Mouse (Mus musculus) liver, adult (tissue): ENCODE results near the gene Grin2d.

Experiments used
- GATA4 ChIP-seq: IDR thresholded peaks from 2 replicates; pipeline ENCODE4 v1.6.1; 2014; ENCODE audit warnings: mild to moderate bottlenecking, low read length; ENCODE audit not compliant: insufficient replicate concordance

The Grin2d gene

GRCm38 (mm10) chr7:45872624-45873023 lies 5.6 kb downstream of the Grin2d start, which contains the start of gene Kdelr1:
Gene Kdelr1, plus strand, starts transcription at chr7:45872772.
- no peak for TF ChIP-seq GATA4

- TF ChIP-seq GATA4, result no peak
These were observed 7.7 kb downstream of the Grin2d start for GRCm38 (mm10) chr7:45870282-45871058.

- no peak for TF ChIP-seq GATA4
These were observed 8.4 kb downstream of the Grin2d start for GRCm38 (mm10) chr7:45869787-45870186.

GRCm38 (mm10) chr7:45869107-45869670 lies 9.0 kb downstream of the Grin2d start:
- TF ChIP-seq GATA4, result no peak

GRCm38 (mm10) chr7:45867871-45868270 lies 10.3 kb downstream of the Grin2d start:
- TF ChIP-seq GATA4, result no peak

GRCm38 (mm10) chr7:45865925-45866910 lies 12.0 kb downstream of the Grin2d start:
- no peak; the same call in 1 of the 2 replicates for TF ChIP-seq GATA4

- no peak for TF ChIP-seq GATA4
These were observed 13.7 kb downstream of the Grin2d start for GRCm38 (mm10) chr7:45864435-45864834.

GRCm38 (mm10) chr7:45862804-45863203 lies 15.4 kb downstream of the Grin2d start:
- TF ChIP-seq GATA4, result no peak

GRCm38 (mm10) chr7:45859008-45859407 lies 19.2 kb downstream of the Grin2d start:
- no peak for TF ChIP-seq GATA4

GRCm38 (mm10) chr7:45856950-45857901 lies 21.0 kb downstream of the Grin2d start:
- no peak for TF ChIP-seq GATA4

GRCm38 (mm10) chr7:45853089-45853488 lies 25.1 kb downstream of the Grin2d start:
- no peak for TF ChIP-seq GATA4

GRCm38 (mm10) chr7:45850661-45851060 lies 27.5 kb downstream of the Grin2d start:
- TF ChIP-seq GATA4, result no peak

- TF ChIP-seq GATA4, result no peak
These were observed 29.6 kb downstream of the Grin2d start for GRCm38 (mm10) chr7:45848447-45849027.
